Mouse (Mus musculus) G1E (cell line): ENCODE data around the gene Pax2.

Source experiments
- CTCF ChIP-seq: IDR thresholded peaks from 2 replicates; pipeline ENCODE4 v1.5.1; 2012; ENCODE audit warnings: low read depth, low read length, inconsistent platforms, mixed read lengths
- GATA1 ChIP-seq: IDR thresholded peaks from 2 replicates; pipeline ENCODE4 v1.6.1; 2012; ENCODE audit warnings: borderline replicate concordance, low read length, inconsistent platforms, mixed read lengths
- GATA2 ChIP-seq: IDR thresholded peaks from 2 replicates; pipeline ENCODE4 v1.6.1; 2012; ENCODE audit warnings: low read depth, low read length, inconsistent platforms, borderline replicate concordance

DNA sequence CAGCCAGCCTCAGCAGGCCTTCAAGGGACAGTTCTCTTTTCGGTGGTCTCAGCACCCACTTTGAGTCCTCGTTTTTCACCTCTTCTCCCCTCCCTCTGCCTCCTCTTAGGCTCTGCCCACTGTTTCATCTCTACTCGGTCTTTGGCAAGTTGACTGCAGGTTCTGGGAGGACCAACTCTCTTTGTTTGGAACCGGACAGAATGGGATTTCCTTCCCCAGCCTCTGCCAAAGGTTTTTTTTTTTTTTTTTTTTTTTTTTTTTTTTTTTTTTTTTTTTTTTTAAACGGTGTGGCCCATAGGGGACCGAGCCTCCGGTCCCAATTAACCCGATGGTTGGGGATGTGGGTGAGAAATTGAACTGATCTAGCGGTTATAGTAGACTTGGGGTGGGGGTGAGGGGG, 4.8 kb upstream of the Pax2 start:
- no peak for TF ChIP-seq CTCF
- TF ChIP-seq GATA1 = no peak
- no peak for TF ChIP-seq GATA2
